Mouse (Mus musculus): Measurements from ENCODE around the gene 1700080O16Rik. TPM values are rescaled to one million over a fixed set of nuclear protein-coding genes. Genes with fewer than 3 reads are reported as not detected.

1700080O16Rik gene
- polyA plus RNA-seq (2015; fragmentation: Nextera tagmentation; extraction: Ambion mirVana) = not detected in 2 replicates

GRCm38 (mm10) chrX:51972672-51973071, at the start of gene 1700080O16Rik:
Gene 1700080O16Rik, minus strand, starts transcription at chrX:51972772.
- 93% methylated on average over 12 of the region's 12 CpGs for WGBS
- Histone ChIP-seq H3K36me3 (ENCODE audit: control insufficient read depth, insufficient read depth) (no peaks in the 10 kb centered on the region), H3K9me3 (replicated peaks; ENCODE audit: control insufficient read depth, low read length) (no peaks in the 10 kb centered on the region), H3K4me2 (ENCODE audit: low read depth, low read length) (no peak within 1 kb of the TSS), H3K4me1 (ENCODE audit: control insufficient read depth, insufficient read depth, low read length) (no peaks in the 10 kb centered on the region), H3K27me3 (ENCODE audit: control insufficient read depth, insufficient read depth, low read length) (no peaks in the 10 kb centered on the region), H3K27ac (ENCODE audit: low read length) (no peak within 1 kb of the TSS), H3K9ac (ENCODE audit: low read length) (no peak within 1 kb of the TSS), H3K4me3 (ENCODE audit: low read length) (no peak within 1 kb of the TSS)
- no peak for ATAC-seq (replicated peaks; ENCODE audit: extremely low read depth, insufficient read depth, low FRiP score)

- Histone ChIP-seq H3K9me3 (replicated peaks; ENCODE audit: control insufficient read depth, low read length) (no peaks in the 10 kb centered on the region), H3K9ac (ENCODE audit: low read length) (no peak overlapping the region), H3K36me3 (ENCODE audit: control insufficient read depth, insufficient read depth) (no peaks in the 10 kb centered on the region), H3K27ac (ENCODE audit: low read length) (no peak overlapping the region), H3K4me3 (ENCODE audit: low read length) (no peak overlapping the region), H3K27me3 (ENCODE audit: control insufficient read depth, insufficient read depth, low read length) (no peaks in the 10 kb centered on the region), H3K4me1 (ENCODE audit: control insufficient read depth, insufficient read depth, low read length) (peaks cover 3% of the 10 kb centered on the region; the same call in 1 of the 2 replicates), H3K4me2 (ENCODE audit: low read depth, low read length) (no peak overlapping the region)
- 52% methylated on average over 9 of the region's 9 CpGs for WGBS
- no peak for ATAC-seq (replicated peaks; ENCODE audit: extremely low read depth, insufficient read depth, low FRiP score)
Measured at GRCm38 (mm10) chrX:52017660-52018059, 45.1 kb upstream of the 1700080O16Rik start.

- no peaks in the 10 kb centered on the region; the same call in 1 of the 2 replicates for H3K9me3 ChIP-seq (replicated peaks; ENCODE audit: control insufficient read depth, low read length)
- no peaks in the 10 kb centered on the region for H3K36me3 ChIP-seq (ENCODE audit: control insufficient read depth, insufficient read depth)
- no peak overlapping the region for H3K4me3 ChIP-seq (ENCODE audit: low read length)
- H3K27ac ChIP-seq (ENCODE audit: low read length) = no peak overlapping the region
- 68% methylated on average over 5 of the region's 5 CpGs for WGBS
- no peaks in the 10 kb centered on the region for H3K27me3 ChIP-seq (ENCODE audit: control insufficient read depth, insufficient read depth, low read length)
- no peaks in the 10 kb centered on the region for H3K4me1 ChIP-seq (ENCODE audit: control insufficient read depth, insufficient read depth, low read length)
- ATAC-seq (replicated peaks; ENCODE audit: extremely low read depth, insufficient read depth, low FRiP score) = no peak
- no peak overlapping the region for H3K4me2 ChIP-seq (ENCODE audit: low read depth, low read length)
- H3K9ac ChIP-seq (ENCODE audit: low read length) = no peak overlapping the region
Measured at GRCm38 (mm10) chrX:52000072-52000471, 27.5 kb upstream of the 1700080O16Rik start.

- Histone ChIP-seq H3K4me2 (ENCODE audit: low read depth, low read length) (no peak overlapping the region), H3K9me3 (replicated peaks; ENCODE audit: control insufficient read depth, low read length) (no peaks in the 10 kb centered on the region; the same call in 1 of the 2 replicates), H3K27ac (ENCODE audit: low read length) (no peak overlapping the region), H3K4me3 (ENCODE audit: low read length) (no peak overlapping the region), H3K9ac (ENCODE audit: low read length) (no peak overlapping the region), H3K4me1 (ENCODE audit: control insufficient read depth, insufficient read depth, low read length) (no peaks in the 10 kb centered on the region), H3K27me3 (ENCODE audit: control insufficient read depth, insufficient read depth, low read length) (no peaks in the 10 kb centered on the region), H3K36me3 (ENCODE audit: control insufficient read depth, insufficient read depth) (no peaks in the 10 kb centered on the region)
- 58% methylated on average over 4 of the region's 4 CpGs for WGBS
- no peak for ATAC-seq (replicated peaks; ENCODE audit: extremely low read depth, insufficient read depth, low FRiP score)
Measured at GRCm38 (mm10) chrX:51999426-51999825, 26.9 kb upstream of the 1700080O16Rik start.

GRCm38 (mm10) chrX:51976361-51976760, 3.8 kb upstream of the 1700080O16Rik start:
- no peak overlapping the region for H3K9ac ChIP-seq (ENCODE audit: low read length)
- H3K4me3 ChIP-seq (ENCODE audit: low read length) = no peak overlapping the region
- no peaks in the 10 kb centered on the region for H3K36me3 ChIP-seq (ENCODE audit: control insufficient read depth, insufficient read depth)
- H3K4me1 ChIP-seq (ENCODE audit: control insufficient read depth, insufficient read depth, low read length) = no peaks in the 10 kb centered on the region
- H3K27ac ChIP-seq (ENCODE audit: low read length) = no peak overlapping the region
- ATAC-seq (replicated peaks; ENCODE audit: extremely low read depth, insufficient read depth, low FRiP score) = no peak; the same call in 1 of the 2 replicates
- H3K4me2 ChIP-seq (ENCODE audit: low read depth, low read length) = no peak overlapping the region
- WGBS = 39% methylated on average over 4 of the region's 4 CpGs
- H3K27me3 ChIP-seq (ENCODE audit: control insufficient read depth, insufficient read depth, low read length) = no peaks in the 10 kb centered on the region
- H3K9me3 ChIP-seq (replicated peaks; ENCODE audit: control insufficient read depth, low read length) = peaks cover 3% of the 10 kb centered on the region; the same call in 1 of the 2 replicates

- Histone ChIP-seq H3K4me1 (ENCODE audit: control insufficient read depth, insufficient read depth, low read length) (no peaks in the 10 kb centered on the region), H3K9me3 (replicated peaks; ENCODE audit: control insufficient read depth, low read length) (no peaks in the 10 kb centered on the region), H3K36me3 (ENCODE audit: control insufficient read depth, insufficient read depth) (no peaks in the 10 kb centered on the region), H3K27me3 (ENCODE audit: control insufficient read depth, insufficient read depth, low read length) (no peaks in the 10 kb centered on the region), H3K27ac (ENCODE audit: low read length) (no peak overlapping the region), H3K9ac (ENCODE audit: low read length) (no peak overlapping the region), H3K4me3 (ENCODE audit: low read length) (no peak overlapping the region), H3K4me2 (ENCODE audit: low read depth, low read length) (no peak overlapping the region)
- ATAC-seq (replicated peaks; ENCODE audit: extremely low read depth, insufficient read depth, low FRiP score) = no peak
Measured at GRCm38 (mm10) chrX:51974618-51975017, 2.0 kb upstream of the 1700080O16Rik start.

GRCm38 (mm10) chrX:51948071-51948470, 24.5 kb downstream of the 1700080O16Rik start:
- Histone ChIP-seq H3K27ac (ENCODE audit: low read length) (no peak overlapping the region), H3K4me1 (ENCODE audit: control insufficient read depth, insufficient read depth, low read length) (no peaks in the 10 kb centered on the region), H3K9me3 (replicated peaks; ENCODE audit: control insufficient read depth, low read length) (no peaks in the 10 kb centered on the region), H3K4me2 (ENCODE audit: low read depth, low read length) (no peak overlapping the region), H3K27me3 (ENCODE audit: control insufficient read depth, insufficient read depth, low read length) (no peaks in the 10 kb centered on the region), H3K9ac (ENCODE audit: low read length) (no peak overlapping the region), H3K4me3 (ENCODE audit: low read length) (no peak overlapping the region), H3K36me3 (ENCODE audit: control insufficient read depth, insufficient read depth) (no peaks in the 10 kb centered on the region)
- WGBS = 53% methylated on average over 3 of the region's 3 CpGs
- ATAC-seq (replicated peaks; ENCODE audit: extremely low read depth, insufficient read depth, low FRiP score) = no peak

GRCm38 (mm10) chrX:51938076-51938475, 34.5 kb downstream of the 1700080O16Rik start:
- no peak overlapping the region for H3K4me2 ChIP-seq (ENCODE audit: low read depth, low read length)
- H3K36me3 ChIP-seq (ENCODE audit: control insufficient read depth, insufficient read depth) = no peaks in the 10 kb centered on the region
- H3K9me3 ChIP-seq (replicated peaks; ENCODE audit: control insufficient read depth, low read length) = no peaks in the 10 kb centered on the region
- H3K27me3 ChIP-seq (ENCODE audit: control insufficient read depth, insufficient read depth, low read length) = peaks cover 2% of the 10 kb centered on the region; the same call in 1 of the 2 replicates
- WGBS = 68% methylated on average over 5 of the region's 5 CpGs
- no peak overlapping the region for H3K9ac ChIP-seq (ENCODE audit: low read length)
- H3K4me3 ChIP-seq (ENCODE audit: low read length) = no peak overlapping the region
- ATAC-seq (replicated peaks; ENCODE audit: extremely low read depth, insufficient read depth, low FRiP score) = no peak
- no peak overlapping the region for H3K27ac ChIP-seq (ENCODE audit: low read length)
- no peaks in the 10 kb centered on the region for H3K4me1 ChIP-seq (ENCODE audit: control insufficient read depth, insufficient read depth, low read length)

- Histone ChIP-seq H3K4me3 (ENCODE audit: low read length) (no peak overlapping the region), H3K27me3 (ENCODE audit: control insufficient read depth, insufficient read depth, low read length) (no peaks in the 10 kb centered on the region), H3K4me2 (ENCODE audit: low read depth, low read length) (no peak overlapping the region), H3K4me1 (ENCODE audit: control insufficient read depth, insufficient read depth, low read length) (no peaks in the 10 kb centered on the region), H3K9ac (ENCODE audit: low read length) (no peak overlapping the region), H3K27ac (ENCODE audit: low read length) (no peak overlapping the region), H3K36me3 (ENCODE audit: control insufficient read depth, insufficient read depth) (no peaks in the 10 kb centered on the region), H3K9me3 (replicated peaks; ENCODE audit: control insufficient read depth, low read length) (no peaks in the 10 kb centered on the region)
- WGBS = 76% methylated on average over 4 of the region's 4 CpGs
- ATAC-seq (replicated peaks; ENCODE audit: extremely low read depth, insufficient read depth, low FRiP score) = no peak
Measured at GRCm38 (mm10) chrX:51919091-51919490, 53.5 kb downstream of the 1700080O16Rik start.
